Mouse (Mus musculus): Measurements from ENCODE around the gene Zscan25. TPM values are rescaled to one million over a fixed set of nuclear protein-coding genes. Genes with fewer than 3 reads are reported as not detected.
"Not testable (repeated sequence)": the region's sequence is repeated elsewhere in the genome, so short reads cannot be mapped to it uniquely, and the experiment has no call there.

Gene Zscan25
- polyA plus RNA-seq, 1 experiment from 2014 or later: 0.30 TPM

DNA sequence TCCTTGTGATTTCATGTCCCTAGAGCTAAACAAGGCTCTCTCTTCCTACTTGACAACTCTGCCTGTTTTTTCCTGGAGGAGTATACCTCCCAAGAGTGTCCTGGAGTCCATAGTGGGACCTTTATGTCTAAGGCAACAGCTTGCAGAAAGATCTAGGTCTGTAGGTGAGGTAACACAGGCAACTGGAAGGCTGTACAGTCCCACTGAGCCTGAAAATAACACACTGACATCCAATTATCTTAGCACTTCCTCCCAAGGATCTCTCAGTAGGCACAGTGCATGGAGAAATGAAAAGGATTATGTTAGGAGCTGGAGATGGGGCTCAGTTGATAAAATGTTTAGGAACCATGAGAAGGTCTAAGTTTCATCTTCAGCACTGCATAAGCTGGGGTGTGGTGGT is 20.2 kb downstream of the Zscan25 start:
- no peak for TF ChIP-seq EP300 (optimal IDR thresholded peaks at IDR 0.05)
- TF ChIP-seq CTCF (IDR thresholded peaks at IDR 0.05; ENCODE audit: low read depth): no peak
- Histone ChIP-seq H3K4me2 (replicated peaks; ENCODE audit: low read depth) (no peak overlapping the region), H3K4me3 (ENCODE audit: low read depth, low read length) (no peak overlapping the region), H3K9ac (ENCODE audit: low read length) (no peak overlapping the region), H3K27me3 (ENCODE audit: control insufficient read depth, insufficient read depth, low read length) (no peaks in the 10 kb centered on the region), H3K9me3 (ENCODE audit: control insufficient read depth, low read length) (no peaks in the 10 kb centered on the region), H3K36me3 (ENCODE audit: control insufficient read depth, insufficient read depth, low read length) (no peaks in the 10 kb centered on the region), H3K4me1 (replicated peaks; ENCODE audit: control insufficient read depth, insufficient read depth) (no peaks in the 10 kb centered on the region), H3K27ac (replicated peaks) (no peak overlapping the region)
- ATAC-seq (ENCODE audit: low FRiP score, low TSS enrichment): no peak
- DNase-seq (ENCODE audit: low spot score): no peak

- H3K9me3 ChIP-seq (ENCODE audit: control insufficient read depth, low read length); DNase-seq (ENCODE audit: low spot score); H3K9ac ChIP-seq (ENCODE audit: low read length); H3K4me1 ChIP-seq (replicated peaks; ENCODE audit: control insufficient read depth, insufficient read depth); H3K27me3 ChIP-seq (ENCODE audit: control insufficient read depth, insufficient read depth, low read length); H3K36me3 ChIP-seq (ENCODE audit: control insufficient read depth, insufficient read depth, low read length); H3K4me2 ChIP-seq (replicated peaks; ENCODE audit: low read depth); H3K27ac ChIP-seq (replicated peaks); H3K4me3 ChIP-seq (ENCODE audit: low read depth, low read length); ATAC-seq (ENCODE audit: low FRiP score, low TSS enrichment): not testable (repeated sequence)
- 67% methylated on average over 4 of the region's 4 CpGs for WGBS
Measured at GRCm38 (mm10) chr5:145301796-145302195, 21.5 kb downstream of the Zscan25 start.

DNA sequence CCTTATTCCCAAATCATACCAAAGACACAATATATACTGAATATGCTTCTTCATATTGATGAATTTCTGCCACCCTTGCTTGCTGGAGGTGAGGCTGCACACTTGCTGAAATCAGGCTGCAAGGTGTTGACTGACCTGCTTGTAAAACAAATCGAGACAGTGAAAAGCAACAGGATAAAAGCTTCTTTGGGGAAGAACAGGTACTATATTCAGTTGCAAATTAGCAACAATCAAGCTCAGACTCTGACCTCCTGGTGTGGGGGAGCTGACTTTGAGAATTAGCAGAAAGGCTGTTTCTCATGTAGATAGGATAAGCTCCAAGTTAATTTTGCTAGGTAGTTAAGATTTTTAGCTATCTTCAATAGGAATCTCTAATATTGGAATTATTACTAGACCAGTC is 22.1 kb downstream of the Zscan25 start:
- no peak overlapping the region for H3K4me3 ChIP-seq (ENCODE audit: low read depth, low read length)
- ATAC-seq (ENCODE audit: low FRiP score, low TSS enrichment) (no peak), DNase-seq (ENCODE audit: low spot score) (no peak)
- H3K9me3 ChIP-seq (ENCODE audit: control insufficient read depth, low read length): no peaks in the 10 kb centered on the region
- H3K27me3 ChIP-seq (ENCODE audit: control insufficient read depth, insufficient read depth, low read length): no peaks in the 10 kb centered on the region
- WGBS: 80% methylated on average over 1 of the region's 1 CpGs
- H3K9ac ChIP-seq (ENCODE audit: low read length): no peak overlapping the region
- H3K4me2 ChIP-seq (replicated peaks; ENCODE audit: low read depth): no peak overlapping the region
- H3K27ac ChIP-seq (replicated peaks): no peak overlapping the region
- no peak for TF ChIP-seq EP300 (optimal IDR thresholded peaks at IDR 0.05)
- no peak for TF ChIP-seq CTCF (IDR thresholded peaks at IDR 0.05; ENCODE audit: low read depth)
- no peaks in the 10 kb centered on the region for H3K36me3 ChIP-seq (ENCODE audit: control insufficient read depth, insufficient read depth, low read length)
- H3K4me1 ChIP-seq (replicated peaks; ENCODE audit: control insufficient read depth, insufficient read depth): no peaks in the 10 kb centered on the region

DNA sequence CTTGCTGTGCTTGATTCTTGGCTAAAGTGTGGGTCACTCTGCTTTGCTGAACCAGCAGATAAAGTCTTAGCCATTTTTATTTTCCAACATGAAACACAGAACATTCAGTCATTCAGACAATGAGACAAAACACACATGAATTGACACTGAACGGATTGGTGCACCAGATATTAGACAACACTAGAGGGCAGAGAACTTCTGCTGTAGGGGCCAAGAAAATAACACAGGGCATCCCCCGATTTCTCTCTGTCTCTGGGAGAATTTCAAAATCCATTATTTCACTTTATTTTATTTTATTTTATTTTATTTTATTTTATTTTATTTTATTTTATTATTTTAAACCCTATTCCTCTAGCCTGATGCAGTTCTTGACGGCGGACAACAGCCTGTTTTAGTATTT is 26.7 kb downstream of the Zscan25 start:
- not testable (repeated sequence) for H3K4me3 ChIP-seq (ENCODE audit: low read depth, low read length); H3K9ac ChIP-seq (ENCODE audit: low read length); ATAC-seq (ENCODE audit: low FRiP score, low TSS enrichment); DNase-seq (ENCODE audit: low spot score); H3K27ac ChIP-seq (replicated peaks); H3K4me2 ChIP-seq (replicated peaks; ENCODE audit: low read depth); H3K36me3 ChIP-seq (ENCODE audit: control insufficient read depth, insufficient read depth, low read length); H3K9me3 ChIP-seq (ENCODE audit: control insufficient read depth, low read length); H3K27me3 ChIP-seq (ENCODE audit: control insufficient read depth, insufficient read depth, low read length); H3K4me1 ChIP-seq (replicated peaks; ENCODE audit: control insufficient read depth, insufficient read depth)
- TF ChIP-seq CTCF (IDR thresholded peaks at IDR 0.05; ENCODE audit: low read depth): 0 out of 2 replicates have a peak, but pooled peaks have one; percentile 5
- 89% methylated on average over 4 of the region's 4 CpGs for WGBS

- H3K4me1 ChIP-seq (replicated peaks; ENCODE audit: control insufficient read depth, insufficient read depth); H3K27ac ChIP-seq (replicated peaks); H3K27me3 ChIP-seq (ENCODE audit: control insufficient read depth, insufficient read depth, low read length); H3K9me3 ChIP-seq (ENCODE audit: control insufficient read depth, low read length); H3K4me2 ChIP-seq (replicated peaks; ENCODE audit: low read depth); ATAC-seq (ENCODE audit: low FRiP score, low TSS enrichment); H3K4me3 ChIP-seq (ENCODE audit: low read depth, low read length); DNase-seq (ENCODE audit: low spot score); H3K9ac ChIP-seq (ENCODE audit: low read length); H3K36me3 ChIP-seq (ENCODE audit: control insufficient read depth, insufficient read depth, low read length): not testable (repeated sequence)
- 78% methylated on average over 3 of the region's 3 CpGs for WGBS
Measured at GRCm38 (mm10) chr5:145307811-145308210, 27.5 kb downstream of the Zscan25 start.

DNA sequence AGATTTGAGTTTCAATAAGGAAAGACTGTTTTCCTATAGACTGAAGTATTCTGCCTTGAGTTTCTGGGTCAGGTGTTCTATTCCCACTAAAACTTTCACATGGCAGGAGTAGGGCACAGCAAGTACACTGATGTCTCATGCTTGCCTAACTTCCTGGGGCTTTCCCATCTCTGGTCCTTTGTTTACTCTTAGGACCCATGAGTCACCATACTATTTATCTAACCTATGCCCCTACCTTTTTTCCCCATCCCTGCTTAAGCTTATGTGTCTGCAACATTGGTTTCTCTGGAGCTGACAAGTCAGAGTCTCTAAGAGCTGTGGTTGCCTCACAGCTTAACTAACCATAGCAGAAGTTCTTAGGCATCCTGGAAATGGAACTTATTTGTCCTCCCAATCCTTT is 33.5 kb downstream of the Zscan25 start:
- no peaks in the 10 kb centered on the region for H3K9me3 ChIP-seq (ENCODE audit: control insufficient read depth, low read length)
- no peak overlapping the region for H3K27ac ChIP-seq (replicated peaks)
- H3K4me2 ChIP-seq (replicated peaks; ENCODE audit: low read depth): no peak overlapping the region
- H3K36me3 ChIP-seq (ENCODE audit: control insufficient read depth, insufficient read depth, low read length): no peaks in the 10 kb centered on the region
- DNase-seq (ENCODE audit: low spot score): no peak
- H3K4me3 ChIP-seq (ENCODE audit: low read depth, low read length): no peak overlapping the region
- ATAC-seq (ENCODE audit: low FRiP score, low TSS enrichment): no peak
- H3K27me3 ChIP-seq (ENCODE audit: control insufficient read depth, insufficient read depth, low read length): no peaks in the 10 kb centered on the region
- TF ChIP-seq CTCF (IDR thresholded peaks at IDR 0.05; ENCODE audit: low read depth) (no peak), EP300 (optimal IDR thresholded peaks at IDR 0.05) (no peak)
- H3K9ac ChIP-seq (ENCODE audit: low read length): no peak overlapping the region
- H3K4me1 ChIP-seq (replicated peaks; ENCODE audit: control insufficient read depth, insufficient read depth): no peaks in the 10 kb centered on the region

GRCm38 (mm10) chr5:145317141-145317540 is 36.8 kb downstream of the Zscan25 start:
- no peaks in the 10 kb centered on the region for H3K9me3 ChIP-seq (ENCODE audit: control insufficient read depth, low read length)
- H3K4me3 ChIP-seq (ENCODE audit: low read depth, low read length): no peak overlapping the region
- DNase-seq (ENCODE audit: low spot score) (no peak), ATAC-seq (ENCODE audit: low FRiP score, low TSS enrichment) (no peak)
- H3K36me3 ChIP-seq (ENCODE audit: control insufficient read depth, insufficient read depth, low read length): no peaks in the 10 kb centered on the region
- H3K4me2 ChIP-seq (replicated peaks; ENCODE audit: low read depth): no peak overlapping the region
- no peaks in the 10 kb centered on the region for H3K4me1 ChIP-seq (replicated peaks; ENCODE audit: control insufficient read depth, insufficient read depth)
- H3K27ac ChIP-seq (replicated peaks): no peak overlapping the region
- TF ChIP-seq CTCF (IDR thresholded peaks at IDR 0.05; ENCODE audit: low read depth) (no peak), EP300 (optimal IDR thresholded peaks at IDR 0.05) (no peak)
- H3K9ac ChIP-seq (ENCODE audit: low read length): no peak overlapping the region
- 85% methylated on average over 1 of the region's 1 CpGs for WGBS
- no peaks in the 10 kb centered on the region for H3K27me3 ChIP-seq (ENCODE audit: control insufficient read depth, insufficient read depth, low read length)

DNA sequence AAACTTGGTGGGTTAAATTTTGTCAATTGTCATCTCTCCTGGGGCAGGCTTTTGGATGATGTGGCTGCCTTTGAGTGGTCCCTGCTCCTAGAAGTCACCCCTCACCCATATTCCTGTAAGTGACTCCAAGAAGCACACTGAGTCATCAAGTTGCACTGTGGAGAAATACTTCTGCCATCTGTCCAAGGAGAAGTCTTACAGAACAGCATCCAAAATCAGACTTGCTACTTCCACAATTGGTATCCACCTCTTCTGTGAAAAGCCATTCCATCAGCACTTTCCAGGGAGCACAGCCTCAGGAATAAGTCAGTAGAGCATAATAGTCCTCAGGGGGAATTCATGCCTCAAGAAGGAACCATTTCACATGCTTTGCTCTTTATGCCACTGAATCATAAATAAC is 58.5 kb downstream of the Zscan25 start:
- H3K27ac ChIP-seq (replicated peaks); H3K9ac ChIP-seq (ENCODE audit: low read length); H3K4me1 ChIP-seq (replicated peaks; ENCODE audit: control insufficient read depth, insufficient read depth); H3K4me2 ChIP-seq (replicated peaks; ENCODE audit: low read depth); H3K9me3 ChIP-seq (ENCODE audit: control insufficient read depth, low read length); DNase-seq (ENCODE audit: low spot score); H3K36me3 ChIP-seq (ENCODE audit: control insufficient read depth, insufficient read depth, low read length); H3K27me3 ChIP-seq (ENCODE audit: control insufficient read depth, insufficient read depth, low read length); ATAC-seq (ENCODE audit: low FRiP score, low TSS enrichment); H3K4me3 ChIP-seq (ENCODE audit: low read depth, low read length): not testable (repeated sequence)
